Mouse (Mus musculus) embryonic facial prominence, embryonic 11.5 days (tissue): ENCODE measurements around the gene Spata33. TPM values are rescaled to one million over a fixed set of nuclear protein-coding genes. Genes with fewer than 3 reads are reported as not detected.
"Not testable (repeated sequence)": the region's sequence is repeated elsewhere in the genome, so short reads cannot be mapped to it uniquely, and the experiment has no call there.

Experiments
- ATAC-seq: fragments of 200-750 bp; cut with Nextera tagmentation; replicated peaks from 2 replicates; pipeline ENCODE4 v1.8.0; 2017; ENCODE audit warnings: low read depth; ENCODE audit not compliant: insufficient number of reproducible peaks, low FRiP score, low TSS enrichment
- DNase-seq: peaks from one replicate; pipeline ENCODE4 v3.0.0-alpha.2; 2015; ENCODE audit warnings: low spot score
- H3K27ac ChIP-seq: fragments of 300-500 bp; sonication (generic); replicated peaks from 2 replicates; pipeline ENCODE4 v1.5.1; 2014; ENCODE audit warnings: mild to moderate bottlenecking, low read depth, low read length, control low read depth
- H3K27me3 ChIP-seq: fragments of 300-500 bp; sonication (generic); 2 replicates; pipeline ENCODE4 v1.6.1; 2014; ENCODE audit warnings: mild to moderate bottlenecking, low read length, moderate library complexity, mixed read lengths; ENCODE audit not compliant: control insufficient read depth, insufficient read depth
- H3K36me3 ChIP-seq: fragments of 300-500 bp; sonication (generic); replicated peaks from 2 replicates; pipeline ENCODE4 v1.6.1; 2014; ENCODE audit warnings: low read depth, mild to moderate bottlenecking, low read length, moderate library complexity, mixed read lengths; ENCODE audit not compliant: control insufficient read depth, insufficient read depth
- H3K4me1 ChIP-seq: fragments of 300-500 bp; sonication (generic); 2 replicates; pipeline ENCODE4 v1.6.1; 2014; ENCODE audit warnings: low read length, mixed read lengths; ENCODE audit not compliant: control insufficient read depth, insufficient read depth
- H3K4me2 ChIP-seq: fragments of 300-500 bp; sonication (generic); 2 replicates; pipeline ENCODE4 v1.6.1; 2014; ENCODE audit warnings: low read depth, mild to moderate bottlenecking, control low read depth, low read length, moderate library complexity
- H3K4me3 ChIP-seq: fragments of 300-500 bp; sonication (generic); 2 replicates; pipeline ENCODE4 v1.5.1; 2014; ENCODE audit warnings: low read depth, low read length, control low read depth
- H3K9ac ChIP-seq: fragments of 300-500 bp; sonication (generic); replicated peaks from 2 replicates; pipeline ENCODE4 v1.6.1; 2014; ENCODE audit warnings: mild to moderate bottlenecking, control low read depth, low read length
- H3K9me3 ChIP-seq: fragments of 300-500 bp; sonication (generic); replicated peaks from 2 replicates; pipeline ENCODE4 v1.6.1; 2016; ENCODE audit warnings: mild to moderate bottlenecking, low read length, inconsistent platforms, mixed read lengths; ENCODE audit not compliant: control insufficient read depth
- WGBS: fragments of 180-500 bp; shearing (Covaris S2); extraction: QIAGEN DNeasy Blood & Tissue Kit; methylation state at CpG from one replicate; pipeline ENCODE4 v1.1.7; 2014; 5-methylcytosine and 5-hydroxymethylcytosine counted together
- polyA plus RNA-seq: library from polyadenylated mRNA; unstranded; fragments of >200 nt; fragmentation: Nextera tagmentation; extraction: Ambion mirVana; gene quantifications from 2 replicates; pipeline ENCODE4 v1.2.1, GENCODE M21; 2014

The Spata33 gene
- polyA plus RNA-seq, 1 experiment from 2014 or later = 4.8 TPM

GRCm38 (mm10) chr8:123257114-123257513 is 44.5 kb downstream of the Spata33 start:
- Histone ChIP-seq H3K27me3 (no peaks in the 10 kb centered on the region), H3K4me1 (peaks cover 4% of the 10 kb centered on the region; the same call in 1 of the 2 replicates), H3K9me3 (no peaks in the 10 kb centered on the region), H3K27ac (no peak overlapping the region), H3K9ac (no peak overlapping the region), H3K36me3 (no peaks in the 10 kb centered on the region; the same call in none of the 2 replicates), H3K4me2 (no peak overlapping the region), H3K4me3 (no peak overlapping the region)
- DNase-seq = no peak
- no peak for ATAC-seq
- WGBS = 45% methylated on average over 3 of the region's 3 CpGs

- not testable (repeated sequence) for ATAC-seq, H3K36me3 ChIP-seq, H3K4me2 ChIP-seq, H3K27me3 ChIP-seq, DNase-seq, H3K9ac ChIP-seq, H3K4me1 ChIP-seq, H3K27ac ChIP-seq, H3K9me3 ChIP-seq, H3K4me3 ChIP-seq
- 91% methylated on average over 8 of the region's 8 CpGs for WGBS
Measured at GRCm38 (mm10) chr8:123257593-123257992, 45.0 kb downstream of the Spata33 start.

GRCm38 (mm10) chr8:123267926-123268656 is 55.5 kb downstream of the Spata33 start:
- DNase-seq (no peak), ATAC-seq (peak; percentile 36; the same call in 1 of the 2 replicates)
- Histone ChIP-seq H3K4me2 (no peak overlapping the region), H3K36me3 (peaks cover 2% of the 10 kb centered on the region), H3K4me1 (no peaks in the 10 kb centered on the region), H3K27me3 (no peaks in the 10 kb centered on the region), H3K9ac (no peak overlapping the region), H3K27ac (no peak overlapping the region), H3K9me3 (no peaks in the 10 kb centered on the region), H3K4me3 (no peak overlapping the region)
- 70% methylated on average over 14 of the region's 14 CpGs for WGBS

- ATAC-seq = no peak
- Histone ChIP-seq H3K4me3 (no peak overlapping the region), H3K9ac (no peak overlapping the region), H3K4me1 (no peaks in the 10 kb centered on the region), H3K27ac (no peak overlapping the region), H3K27me3 (no peaks in the 10 kb centered on the region), H3K9me3 (no peaks in the 10 kb centered on the region), H3K36me3 (peaks cover 2% of the 10 kb centered on the region; the same call in 1 of the 2 replicates), H3K4me2 (no peak overlapping the region)
- no peak for DNase-seq
- WGBS = 93% methylated on average over 10 of the region's 10 CpGs
Measured at GRCm38 (mm10) chr8:123271147-123271546, 58.5 kb downstream of the Spata33 start.

Other genes starting within 250 kb of the Spata33 start
- gene Ankrd11, start 170.6 kb upstream of the Spata33 start, polyA plus RNA-seq = 58.8 and 71.8 TPM in 2 replicates
- 35.4 and 37.5 TPM in 2 replicates for gene Spg7, start 149.9 kb upstream of the Spata33 start, polyA plus RNA-seq
- 1,667 and 1,682 TPM in 2 replicates for gene Rpl13, start 110.5 kb upstream of the Spata33 start, polyA plus RNA-seq
- 0.34 and 0.46 TPM in 2 replicates for gene Cpne7, start 95.5 kb upstream of the Spata33 start, polyA plus RNA-seq
- 8.4 and 10.2 TPM in 2 replicates for gene Sult5a1, start 54.5 kb upstream of the Spata33 start, polyA plus RNA-seq
- gene Dpep1, start 26.6 kb upstream of the Spata33 start, polyA plus RNA-seq = 5.5 TPM in 2 replicates
- 91.0 and 93.2 TPM in 2 replicates for gene Chmp1a, start 69 bp upstream of the Spata33 start, polyA plus RNA-seq
- gene Cdk10, start 12.0 kb downstream of the Spata33 start, polyA plus RNA-seq = 29.9 and 34.5 TPM in 2 replicates
- gene Spata2l, start 23.4 kb downstream of the Spata33 start, polyA plus RNA-seq = 1.1 and 1.5 TPM in 2 replicates
- gene Zfp276, start 41.4 kb downstream of the Spata33 start, polyA plus RNA-seq = 14.5 and 17.8 TPM in 2 replicates
- gene Vps9d1, start 41.5 kb downstream of the Spata33 start, polyA plus RNA-seq = 15.6 and 21.7 TPM in 2 replicates
- 29.5 and 34.6 TPM in 2 replicates for gene Fanca, start 105.7 kb downstream of the Spata33 start, polyA plus RNA-seq
- gene Spire2, start 119.9 kb downstream of the Spata33 start, polyA plus RNA-seq = 3.1 and 3.4 TPM in 2 replicates
- gene Tcf25, start 160.9 kb downstream of the Spata33 start, polyA plus RNA-seq = 151 TPM in 2 replicates
- gene Mc1r, start 194.3 kb downstream of the Spata33 start, polyA plus RNA-seq = not detected in 2 replicates
- gene Tubb3, start 198.6 kb downstream of the Spata33 start, polyA plus RNA-seq = 199 and 248 TPM in 2 replicates
- 38.8 and 39.6 TPM in 2 replicates for gene Def8, start 210.7 kb downstream of the Spata33 start, polyA plus RNA-seq